Mouse (Mus musculus) urinary bladder, adult 18-20 months (tissue): ENCODE measurements around the gene Cklf.
A peak's percentile ranks its signal among the peaks of the same experiment; 100 is the strongest.

Source experiments
- DNase-seq, 2 experiments: peaks; one replicate each; pipeline ENCODE4 v3.0.0; 2022; ENCODE audit warnings: low spot score in 2 of 2, mixed read lengths in 2 of 2

Cklf gene

GRCm38 (mm10) chr8:104250439-104251367 is at the start of gene Cklf:
Gene Cklf (plus strand): TSS chr8:104250861.
- DNase-seq: peak; percentile 76 to 80

- no peak for DNase-seq
Observed at GRCm38 (mm10) chr8:104201622-104202021, 49.0 kb upstream of the Cklf start.

- DNase-seq: no peak
Observed at GRCm38 (mm10) chr8:104202320-104202719, 48.3 kb upstream of the Cklf start.

- no peak for DNase-seq
Observed at GRCm38 (mm10) chr8:104205292-104205691, 45.4 kb upstream of the Cklf start.

GRCm38 (mm10) chr8:104217601-104218000 is 33.1 kb upstream of the Cklf start:
- DNase-seq: no peak

GRCm38 (mm10) chr8:104219079-104219478 is 31.6 kb upstream of the Cklf start:
- DNase-seq: peak in 1 of 2 experiments; percentile 37

- peak; percentile 47 to 57 for DNase-seq
Observed at GRCm38 (mm10) chr8:104219806-104220205, 30.9 kb upstream of the Cklf start.

- no peak for DNase-seq
Observed at GRCm38 (mm10) chr8:104227048-104227447, 23.6 kb upstream of the Cklf start.

- no peak for DNase-seq
Observed at GRCm38 (mm10) chr8:104230377-104230776, 20.3 kb upstream of the Cklf start.

GRCm38 (mm10) chr8:104232039-104232438 is 18.6 kb upstream of the Cklf start:
- DNase-seq: no peak

- DNase-seq: no peak
Observed at GRCm38 (mm10) chr8:104232919-104233318, 17.7 kb upstream of the Cklf start.

GRCm38 (mm10) chr8:104234573-104234972 is 16.1 kb upstream of the Cklf start:
- DNase-seq: no peak

- DNase-seq: no peak
Observed at GRCm38 (mm10) chr8:104239418-104239861, 11.2 kb upstream of the Cklf start.

GRCm38 (mm10) chr8:104242038-104242644 is 8.5 kb upstream of the Cklf start:
- DNase-seq: no peak

GRCm38 (mm10) chr8:104246621-104247020 is 4.0 kb upstream of the Cklf start:
- DNase-seq: no peak

GRCm38 (mm10) chr8:104247054-104247907 is 3.4 kb upstream of the Cklf start:
- DNase-seq: peak in 1 of 2 experiments; percentile 18

- DNase-seq: peak in 1 of 2 experiments; percentile 32
Observed at GRCm38 (mm10) chr8:104247908-104248275, 2.8 kb upstream of the Cklf start.

- peak; percentile 56 to 60 for DNase-seq
Observed at GRCm38 (mm10) chr8:104248276-104248675, 2.4 kb upstream of the Cklf start, which contains the start of gene Tk2. Gene Tk2 (minus strand): TSS chr8:104248558.

GRCm38 (mm10) chr8:104249442-104249996 is 1.1 kb upstream of the Cklf start:
- no peak for DNase-seq

GRCm38 (mm10) chr8:104251461-104251860 is 800 bp downstream of the Cklf start:
- DNase-seq: no peak

- no peak for DNase-seq
Observed at GRCm38 (mm10) chr8:104253016-104253415, 2.4 kb downstream of the Cklf start.
